Mouse (Mus musculus): Measurements from ENCODE around the gene Pi4ka.

DNA sequence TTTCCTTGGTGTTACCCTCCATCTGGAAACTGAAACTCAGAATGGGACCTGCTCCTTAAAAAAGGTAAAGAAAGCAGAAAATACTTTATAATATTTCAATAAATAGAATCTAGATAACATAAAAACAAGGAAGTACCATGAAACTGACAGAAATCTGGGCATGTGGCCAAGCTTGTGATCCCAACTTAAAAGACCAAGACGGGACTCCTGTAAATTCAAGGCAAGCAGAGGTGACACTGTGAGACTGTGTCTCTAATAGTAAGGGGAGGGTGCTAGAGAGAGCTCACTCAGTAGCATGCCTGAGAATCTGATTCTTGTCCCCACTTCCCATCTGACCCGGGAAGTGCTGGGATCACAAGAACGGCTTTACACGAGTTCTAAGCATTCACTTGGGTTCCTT lies 13.3 kb downstream of the Pi4ka start:
- TF ChIP-seq CTCF (conservative IDR thresholded peaks at IDR 0.05; ENCODE audit: low read length) (no peak), NANOG (IDR thresholded peaks at IDR 0.05; ENCODE audit: borderline replicate concordance, low read length) (no peak), POU5F1 (IDR thresholded peaks at IDR 0.05; ENCODE audit: borderline replicate concordance, low read length) (no peak)

Data from E14TG2a.4 (cell line).